ENCODE assay signal across 24 mouse cellular contexts in genomic region chr8:83990170-83990569, GRCm38 (mm10). TPM values are rescaled to one million over a fixed set of nuclear protein-coding genes. Genes with fewer than 3 reads are reported as not detected.
A peak's percentile ranks its signal among the peaks of the same experiment; 100 is the strongest.
DNase-seq lines count a peak whose midpoint lies in the region; ATAC-seq and TF ChIP-seq lines count a peak whose summit lies in the region.
"Had no signal": no experiment of that assay in that cellular context is flagged by ENCODE, and none has a peak within 500 bp of the region (broad histone marks: within the 10 kb centered on the region; RNA-seq: fewer than 3 reads in every experiment).

No protein-coding gene starts in this region.

- H3K27me3 ChIP-seq in heart, embryonic 10.5 days (ENCODE audit: insufficient read depth, poor library complexity, severe bottlenecking) = no peaks in the 10 kb centered on the region
- no peaks in the 10 kb centered on the region for H3K27me3 ChIP-seq in heart, postnatal 0 days (ENCODE audit: control insufficient read depth, insufficient read depth, low read length)
- H3K27me3 ChIP-seq in hindbrain, embryonic 16.5 days (replicated peaks; ENCODE audit: control insufficient read depth, insufficient read depth, low read length) = no peaks in the 10 kb centered on the region
- no peaks in the 10 kb centered on the region for H3K27me3 ChIP-seq in hindbrain, embryonic 13.5 days
- no peaks in the 10 kb centered on the region for H3K27me3 ChIP-seq in midbrain, postnatal 0 days (ENCODE audit: insufficient read depth, low read length)
- no peaks in the 10 kb centered on the region for H3K27me3 ChIP-seq in midbrain, embryonic 15.5 days (replicated peaks)
- H3K27me3 ChIP-seq: CH12.LX, Patski had no signal

- no peak overlapping the region for H3K27ac ChIP-seq in heart, embryonic 10.5 days
- no peak overlapping the region for H3K27ac ChIP-seq in heart, postnatal 0 days (ENCODE audit: low read depth)
- H3K27ac ChIP-seq in hindbrain, embryonic 16.5 days (ENCODE audit: low read depth, low read length) = no peak overlapping the region
- H3K27ac ChIP-seq in hindbrain, embryonic 13.5 days = no peak overlapping the region
- H3K27ac ChIP-seq in midbrain, postnatal 0 days (ENCODE audit: low read depth, low read length) = no peak overlapping the region
- no peak overlapping the region for H3K27ac ChIP-seq in midbrain, embryonic 15.5 days

- no peak for TF ChIP-seq CTCF in heart, postnatal 0 days (IDR thresholded peaks at IDR 0.05; ENCODE audit: low read depth)
- TF ChIP-seq CTCF in midbrain, postnatal 0 days (IDR thresholded peaks at IDR 0.05) = no peak

- no peak overlapping the region for H3K4me2 ChIP-seq in heart, postnatal 0 days (ENCODE audit: low read depth, low read length)
- no peak overlapping the region for H3K4me2 ChIP-seq in hindbrain, embryonic 16.5 days (ENCODE audit: low read length)
- no peak overlapping the region for H3K4me2 ChIP-seq in hindbrain, embryonic 13.5 days
- H3K4me2 ChIP-seq in midbrain, postnatal 0 days (ENCODE audit: low read depth, low read length, poor library complexity, severe bottlenecking) = no peak overlapping the region
- H3K4me2 ChIP-seq in midbrain, embryonic 15.5 days = no peak overlapping the region

- no peak overlapping the region for H3K4me3 ChIP-seq in heart, embryonic 10.5 days
- H3K4me3 ChIP-seq in heart, postnatal 0 days (ENCODE audit: low read depth, low read length) = no peak overlapping the region
- H3K4me3 ChIP-seq in hindbrain, embryonic 16.5 days (ENCODE audit: low read length) = no peak overlapping the region
- H3K4me3 ChIP-seq in hindbrain, embryonic 13.5 days = no peak overlapping the region
- H3K4me3 ChIP-seq in midbrain, postnatal 0 days (ENCODE audit: low read depth, low read length) = no peak overlapping the region
- no peak overlapping the region for H3K4me3 ChIP-seq in midbrain, embryonic 15.5 days

- peaks cover 93% of the 10 kb centered on the region for H3K36me3 ChIP-seq in heart, embryonic 10.5 days
- peaks cover 86% of the 10 kb centered on the region for H3K36me3 ChIP-seq in heart, postnatal 0 days (replicated peaks; ENCODE audit: control insufficient read depth, insufficient read depth, low read length)
- H3K36me3 ChIP-seq in hindbrain, embryonic 16.5 days (ENCODE audit: control insufficient read depth, insufficient read depth, low read length) = peaks cover 56% of the 10 kb centered on the region
- peaks cover 90% of the 10 kb centered on the region for H3K36me3 ChIP-seq in hindbrain, embryonic 13.5 days
- peaks cover 53% of the 10 kb centered on the region for H3K36me3 ChIP-seq in midbrain, postnatal 0 days (ENCODE audit: insufficient read depth, low read length)
- H3K36me3 ChIP-seq in midbrain, embryonic 15.5 days (replicated peaks) = peaks cover 59% of the 10 kb centered on the region

- WGBS in heart, embryonic 10.5 days = 93% methylated on average over 14 of the region's 14 CpGs
- WGBS in heart, postnatal 0 days = 92% methylated on average over 14 of the region's 14 CpGs
- WGBS in hindbrain, embryonic 16.5 days = 96% methylated on average over 14 of the region's 14 CpGs
- WGBS in hindbrain, embryonic 13.5 days = 94% methylated on average over 14 of the region's 14 CpGs
- WGBS in midbrain, postnatal 0 days = 95% methylated on average over 14 of the region's 14 CpGs
- WGBS in midbrain, embryonic 15.5 days = 92% methylated on average over 14 of the region's 14 CpGs

- H3K9me3 ChIP-seq in heart, embryonic 10.5 days = no peaks in the 10 kb centered on the region
- no peaks in the 10 kb centered on the region for H3K9me3 ChIP-seq in heart, postnatal 0 days (replicated peaks; ENCODE audit: control insufficient read depth, low read length)
- no peaks in the 10 kb centered on the region for H3K9me3 ChIP-seq in hindbrain, embryonic 16.5 days (ENCODE audit: control insufficient read depth, low read length)
- H3K9me3 ChIP-seq in hindbrain, embryonic 13.5 days = no peaks in the 10 kb centered on the region
- H3K9me3 ChIP-seq in midbrain, postnatal 0 days (ENCODE audit: low read length) = no peaks in the 10 kb centered on the region
- H3K9me3 ChIP-seq in midbrain, embryonic 15.5 days = no peaks in the 10 kb centered on the region
- H3K9me3 ChIP-seq: G1E had no signal

- H3K4me1 ChIP-seq in heart, embryonic 10.5 days = no peaks in the 10 kb centered on the region
- H3K4me1 ChIP-seq in heart, postnatal 0 days (ENCODE audit: control insufficient read depth, insufficient read depth) = no peaks in the 10 kb centered on the region
- H3K4me1 ChIP-seq in hindbrain, embryonic 16.5 days (ENCODE audit: control insufficient read depth, insufficient read depth, low read depth, low read length) = no peaks in the 10 kb centered on the region
- no peaks in the 10 kb centered on the region for H3K4me1 ChIP-seq in hindbrain, embryonic 13.5 days (replicated peaks)
- H3K4me1 ChIP-seq in midbrain, postnatal 0 days (ENCODE audit: insufficient read depth, low read length) = no peaks in the 10 kb centered on the region
- no peaks in the 10 kb centered on the region for H3K4me1 ChIP-seq in midbrain, embryonic 15.5 days

- no peak overlapping the region for H3K9ac ChIP-seq in heart, postnatal 0 days (replicated peaks; ENCODE audit: low read depth, low read length)
- H3K9ac ChIP-seq in hindbrain, embryonic 16.5 days (ENCODE audit: low read depth, low read length) = no peak overlapping the region
- no peak overlapping the region for H3K9ac ChIP-seq in hindbrain, embryonic 13.5 days
- no peak overlapping the region for H3K9ac ChIP-seq in midbrain, postnatal 0 days (replicated peaks; ENCODE audit: low read length, poor library complexity, severe bottlenecking)
- no peak overlapping the region for H3K9ac ChIP-seq in midbrain, embryonic 15.5 days

- DNase-seq in heart, adult 11 months = peak; percentile 91
- DNase-seq in heart, embryonic 10.5 days (ENCODE audit: low spot score) = no peak
- DNase-seq in heart, postnatal 0 days (ENCODE audit: low spot score) = no peak
- DNase-seq in heart, adult 8-10 months (ENCODE audit: low spot score) = no peak
- no peak for DNase-seq in midbrain, postnatal 0 days (ENCODE audit: low spot score)
- DNase-seq: adrenal gland, adult 2 months; adrenal gland, adult 8-10 months; adrenal gland, postnatal 10 days; adrenal gland, postnatal 14 days; adrenal gland, postnatal 25 days; adrenal gland, postnatal 36 days; B cell, adult 2 months; cerebellum, adult 11 months; cerebellum, adult 11-12 months had no signal

- no peak for TF ChIP-seq EP300 in heart, postnatal 0 days (IDR thresholded peaks at IDR 0.05; ENCODE audit: low read depth)

- ATAC-seq in heart, postnatal 0 days (ENCODE audit: insufficient read depth, low read depth) = peak; percentile 22; the same call in 1 of the 2 replicates
- ATAC-seq in hindbrain, embryonic 16.5 days = 0 out of 2 replicates have a peak, but pooled peaks have one; percentile 3
- no peak for ATAC-seq in hindbrain, embryonic 13.5 days (ENCODE audit: low FRiP score)
- ATAC-seq in midbrain, postnatal 0 days (ENCODE audit: low FRiP score) = peak; percentile 55; the same call in 1 of the 2 replicates
- ATAC-seq in midbrain, embryonic 15.5 days (replicated peaks) = no peak
- ATAC-seq: activated CD4-positive, CD25-positive, alpha-beta regulatory T cell, adult 4 months; CD4-positive, CD25-positive, alpha-beta regulatory T cell, adult 4 months; Patski had no signal

RNA-seq across cellular contexts. Expression of gene Samd1, which starts 7.3 kb away (rescaled TPM):
- polyA plus RNA-seq in heart, embryonic 10.5 days (2016; fragmentation: Nextera tagmentation; extraction: Ambion mirVana) = 5.0 and 10.7 TPM in 2 replicates
- total RNA-seq in heart, postnatal 0 days (2014; rRNA removed; ENCODE audit: low replicate concordance) = 46.3 and 52.0 TPM in 2 replicates
- polyA plus RNA-seq in heart, postnatal 0 days (2015; fragmentation: Nextera tagmentation; extraction: Ambion mirVana) = 3.6 and 3.7 TPM in 2 replicates
- 10 to 100 TPM; 26.4 to 28.5 (median 27.2) TPM for total RNA-seq in heart, adult 8-10 months (2022)
- 5.9 and 6.2 TPM in 2 replicates for polyA plus RNA-seq in hindbrain, embryonic 16.5 days (2015; fragmentation: Nextera tagmentation; extraction: Ambion mirVana)
- 8.2 and 9.3 TPM in 2 replicates for polyA plus RNA-seq in hindbrain, embryonic 13.5 days (2015; fragmentation: Nextera tagmentation; extraction: Ambion mirVana)
- total RNA-seq in midbrain, postnatal 0 days (2014; rRNA removed) = 65.3 and 86.9 TPM in 2 replicates
- polyA plus RNA-seq in midbrain, postnatal 0 days (2015; fragmentation: Nextera tagmentation; extraction: Ambion mirVana) = 4.1 and 4.6 TPM in 2 replicates
- polyA plus RNA-seq in midbrain, embryonic 15.5 days (2015; fragmentation: Nextera tagmentation; extraction: Ambion mirVana) = 7.1 and 7.2 TPM in 2 replicates

RNA-seq across cellular contexts. Expression of gene 1700067K01Rik, which starts 11.1 kb away (rescaled TPM):
- 0.27 and 0.95 TPM in 2 replicates for polyA plus RNA-seq in heart, embryonic 10.5 days (2016; fragmentation: Nextera tagmentation; extraction: Ambion mirVana)
- total RNA-seq in heart, postnatal 0 days (2014; rRNA removed; ENCODE audit: low replicate concordance) = not detected in 2 replicates
- 0.96 and 1.3 TPM in 2 replicates for polyA plus RNA-seq in heart, postnatal 0 days (2015; fragmentation: Nextera tagmentation; extraction: Ambion mirVana)
- under 1 TPM in 3 of 4 experiments, not detected in 1; 0.25 to 0.50 (median 0.33) TPM for total RNA-seq in heart, adult 8-10 months (2022)
- polyA plus RNA-seq in hindbrain, embryonic 16.5 days (2015; fragmentation: Nextera tagmentation; extraction: Ambion mirVana) = 0.90 and 0.94 TPM in 2 replicates
- 0.65 and 0.71 TPM in 2 replicates for polyA plus RNA-seq in hindbrain, embryonic 13.5 days (2015; fragmentation: Nextera tagmentation; extraction: Ambion mirVana)
- total RNA-seq in midbrain, postnatal 0 days (2014; rRNA removed) = 1.2 TPM in 1 of 2 replicates, not detected in the other
- 0.58 and 0.69 TPM in 2 replicates for polyA plus RNA-seq in midbrain, postnatal 0 days (2015; fragmentation: Nextera tagmentation; extraction: Ambion mirVana)
- polyA plus RNA-seq in midbrain, embryonic 15.5 days (2015; fragmentation: Nextera tagmentation; extraction: Ambion mirVana) = 0.66 and 1.0 TPM in 2 replicates
- polyA plus RNA-seq: CD4-positive, CD25-positive, alpha-beta regulatory T cell, adult 4 months had no signal

RNA-seq across cellular contexts. Expression of gene Prkaca, which starts 17.4 kb away (rescaled TPM):
- polyA plus RNA-seq in heart, embryonic 10.5 days (2016; fragmentation: Nextera tagmentation; extraction: Ambion mirVana) = 157 and 160 TPM in 2 replicates
- 246 and 345 TPM in 2 replicates for total RNA-seq in heart, postnatal 0 days (2014; rRNA removed; ENCODE audit: low replicate concordance)
- polyA plus RNA-seq in heart, postnatal 0 days (2015; fragmentation: Nextera tagmentation; extraction: Ambion mirVana) = 305 and 312 TPM in 2 replicates
- 100 to 1,000 TPM; 314 to 382 (median 360) TPM for total RNA-seq in heart, adult 8-10 months (2022)
- 202 and 254 TPM in 2 replicates for polyA plus RNA-seq in hindbrain, embryonic 16.5 days (2015; fragmentation: Nextera tagmentation; extraction: Ambion mirVana)
- polyA plus RNA-seq in hindbrain, embryonic 13.5 days (2015; fragmentation: Nextera tagmentation; extraction: Ambion mirVana) = 188 and 191 TPM in 2 replicates
- 190 and 218 TPM in 2 replicates for total RNA-seq in midbrain, postnatal 0 days (2014; rRNA removed)
- polyA plus RNA-seq in midbrain, postnatal 0 days (2015; fragmentation: Nextera tagmentation; extraction: Ambion mirVana) = 253 and 259 TPM in 2 replicates
- polyA plus RNA-seq in midbrain, embryonic 15.5 days (2015; fragmentation: Nextera tagmentation; extraction: Ambion mirVana) = 228 and 238 TPM in 2 replicates

RNA-seq across cellular contexts. Expression of gene 2210011C24Rik, which starts 21.8 kb away (rescaled TPM):
- 0.30 and 0.80 TPM in 2 replicates for polyA plus RNA-seq in heart, embryonic 10.5 days (2016; fragmentation: Nextera tagmentation; extraction: Ambion mirVana)
- 17.8 TPM in 1 of 2 replicates, not detected in the other for total RNA-seq in heart, postnatal 0 days (2014; rRNA removed; ENCODE audit: low replicate concordance)
- 0.48 and 0.88 TPM in 2 replicates for polyA plus RNA-seq in heart, postnatal 0 days (2015; fragmentation: Nextera tagmentation; extraction: Ambion mirVana)
- 1 to 10 TPM; 1.6 to 4.0 (median 3.2) TPM for total RNA-seq in heart, adult 8-10 months (2022)
- polyA plus RNA-seq in hindbrain, embryonic 16.5 days (2015; fragmentation: Nextera tagmentation; extraction: Ambion mirVana) = 1.1 TPM in 2 replicates
- polyA plus RNA-seq in hindbrain, embryonic 13.5 days (2015; fragmentation: Nextera tagmentation; extraction: Ambion mirVana) = 0.68 TPM in 1 of 2 replicates, not detected in the other
- total RNA-seq in midbrain, postnatal 0 days (2014; rRNA removed) = 0.66 TPM in 1 of 2 replicates, not detected in the other
- 0.43 and 1.5 TPM in 2 replicates for polyA plus RNA-seq in midbrain, postnatal 0 days (2015; fragmentation: Nextera tagmentation; extraction: Ambion mirVana)
- 0.26 and 0.39 TPM in 2 replicates for polyA plus RNA-seq in midbrain, embryonic 15.5 days (2015; fragmentation: Nextera tagmentation; extraction: Ambion mirVana)
- total RNA-seq: adrenal gland, adult 18-20 months; adrenal gland, adult 2 months; adrenal gland, postnatal 14 days; adrenal gland, postnatal 25 days; adrenal gland, postnatal 36 days; CH12.LX; G1E; MEL had no signal
- polyA plus RNA-seq: CD4-positive, CD25-positive, alpha-beta regulatory T cell, adult 4 months; G1E had no signal

RNA-seq across cellular contexts. Expression of gene Palm3, which starts 31.1 kb away (rescaled TPM):
- polyA plus RNA-seq in heart, embryonic 10.5 days (2016; fragmentation: Nextera tagmentation; extraction: Ambion mirVana) = 4.9 and 7.4 TPM in 2 replicates
- not detected in 2 replicates for total RNA-seq in heart, postnatal 0 days (2014; rRNA removed; ENCODE audit: low replicate concordance)
- polyA plus RNA-seq in heart, postnatal 0 days (2015; fragmentation: Nextera tagmentation; extraction: Ambion mirVana) = 0.33 and 0.41 TPM in 2 replicates
- under 1 TPM; 0.11 to 0.41 (median 0.23) TPM for total RNA-seq in heart, adult 8-10 months (2022)
- polyA plus RNA-seq in hindbrain, embryonic 16.5 days (2015; fragmentation: Nextera tagmentation; extraction: Ambion mirVana) = 9.6 and 11.3 TPM in 2 replicates
- 5.9 and 6.8 TPM in 2 replicates for polyA plus RNA-seq in hindbrain, embryonic 13.5 days (2015; fragmentation: Nextera tagmentation; extraction: Ambion mirVana)
- 5.1 and 8.0 TPM in 2 replicates for total RNA-seq in midbrain, postnatal 0 days (2014; rRNA removed)
- polyA plus RNA-seq in midbrain, postnatal 0 days (2015; fragmentation: Nextera tagmentation; extraction: Ambion mirVana) = 4.4 and 4.9 TPM in 2 replicates
- 2.6 and 2.8 TPM in 2 replicates for polyA plus RNA-seq in midbrain, embryonic 15.5 days (2015; fragmentation: Nextera tagmentation; extraction: Ambion mirVana)
- total RNA-seq: G1E had no signal

Comparison
In these comparisons a context has a peak if more than half of its experiments do, and no peak if none do; other contexts are left out.
1. ATAC-seq: peak in heart, postnatal 0 days (single experiment), hindbrain, embryonic 16.5 days (single experiment) and midbrain, postnatal 0 days (single experiment); none in hindbrain, embryonic 13.5 days (single experiment) and midbrain, embryonic 15.5 days (single experiment).